Mouse (Mus musculus): ENCODE results near the gene Cep97.

DNA sequence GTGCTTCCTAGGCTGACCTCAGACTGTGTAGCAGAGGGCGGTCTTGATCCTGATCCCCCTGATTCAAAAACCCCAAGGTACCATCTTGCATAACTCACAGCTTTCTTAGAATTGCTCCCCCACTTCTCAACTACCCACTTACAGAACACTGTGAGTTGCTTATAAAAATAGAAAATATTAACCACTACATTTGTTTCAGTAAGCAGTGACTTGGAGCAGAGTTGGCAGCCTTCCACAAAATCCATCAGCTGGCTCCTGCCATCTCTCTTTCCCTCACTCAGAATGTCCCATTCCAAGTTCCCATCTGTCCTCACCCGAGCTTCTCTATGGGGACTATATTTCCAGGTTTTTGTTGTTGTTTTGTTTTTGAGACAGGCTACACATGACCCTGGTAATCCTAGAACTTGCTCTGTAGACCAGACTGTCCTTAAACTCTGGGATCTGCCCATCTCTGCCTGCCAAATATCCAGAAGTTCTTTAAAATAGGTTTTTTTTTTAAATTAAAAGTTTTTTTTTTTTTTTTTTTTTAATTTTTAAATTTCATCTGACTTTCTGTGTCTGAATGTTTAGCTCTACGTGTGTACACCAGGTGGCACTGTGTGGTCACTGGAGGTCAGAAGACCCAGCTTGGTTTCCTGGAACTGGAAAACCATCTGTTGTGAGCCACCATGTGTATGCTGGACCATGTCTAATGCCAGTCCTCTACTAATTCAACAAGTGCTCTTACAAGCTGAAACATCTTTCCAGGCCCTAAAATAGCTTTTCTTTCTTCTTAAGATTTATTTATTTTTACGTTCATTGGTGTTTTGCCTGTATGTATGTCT, 29.7 kb upstream of the Cep97 start:
- TF ChIP-seq CTCF (IDR thresholded peaks at IDR 0.05; ENCODE audit: low read depth, low read length) (peak; percentile 34), EP300 (IDR thresholded peaks at IDR 0.05; ENCODE audit: insufficient read depth, low read depth, low read length) (no peak), POLR2A (IDR thresholded peaks at IDR 0.05; ENCODE audit: insufficient read depth, low read length) (no peak)

All from ES-Bruce4 (cell line).